Mouse (Mus musculus): Measurements from ENCODE around the gene Ccdc80. TPM values are rescaled to one million over a fixed set of nuclear protein-coding genes. Genes with fewer than 3 reads are reported as not detected.

Gene Ccdc80
- polyA plus RNA-seq, 2 experiments, result 3.7 to 6.8 TPM

GRCm38 (mm10) chr16:45159389-45159716, 66.2 kb downstream of the Ccdc80 start:
- WGBS (ENCODE audit: insufficient replicate concordance), result 2% methylated on average over 11 of the region's 11 CpGs
- no peaks in the 10 kb centered on the region for H3K36me3 ChIP-seq (replicated peaks; ENCODE audit: control insufficient read depth, insufficient read depth, low read depth)
- no peak for TF ChIP-seq CTCF (IDR thresholded peaks at IDR 0.05; ENCODE audit: low read depth)
- no peak for TF ChIP-seq EP300 (IDR thresholded peaks at IDR 0.05; ENCODE audit: low read depth)
- ATAC-seq (ENCODE audit: insufficient read depth), result no peak
- H3K27ac ChIP-seq, result peak overlapping the region; percentile 44; the same call in 1 of the 2 replicates
- peak in 1 of 3 experiments; percentile 9 for DNase-seq (ENCODE audit: low read depth in 3 of 3, low spot score in 3 of 3)
- peak overlapping the region; percentile 92 for H3K4me2 ChIP-seq (ENCODE audit: low read depth)
- H3K9me3 ChIP-seq (ENCODE audit: control insufficient read depth, low read length), result no peaks in the 10 kb centered on the region
- no peaks in the 10 kb centered on the region for H3K27me3 ChIP-seq (ENCODE audit: control insufficient read depth, insufficient read depth, low read length)
- peak overlapping the region; percentile 72 to 87 for H3K4me3 ChIP-seq (ENCODE audit: insufficient read depth in 1 of 2, low read depth in 2 of 2, low read length in 2 of 2)
- H3K4me1 ChIP-seq (replicated peaks; ENCODE audit: control insufficient read depth in 2 of 2, insufficient read depth in 2 of 2, low read length in 1 of 2), result peaks cover 8 to 13% of the 10 kb centered on the region in 2 experiments; a peak in 3 of 4 replicates
- H3K9ac ChIP-seq (replicated peaks), result peak overlapping the region; percentile 74

Other genes with a start within 250 kb of the Ccdc80 start
- not detected in 2 replicates for gene Cd200r2, start 226.3 kb upstream of the Ccdc80 start, polyA plus RNA-seq (2012; rRNA removed)
- not detected in 2 replicates for gene Cd200r2, start 226.3 kb upstream of the Ccdc80 start, polyA plus RNA-seq (2014; fragmentation: Nextera tagmentation; extraction: Ambion mirVana)
- gene Cd200r3, start 149.7 kb upstream of the Ccdc80 start, polyA plus RNA-seq (2012; rRNA removed), result 0.38 and 0.68 TPM in 2 replicates
- gene Cd200r3, start 149.7 kb upstream of the Ccdc80 start, polyA plus RNA-seq (2014; fragmentation: Nextera tagmentation; extraction: Ambion mirVana), result 0.98 and 1.2 TPM in 2 replicates
- gene Slc35a5, start 65.3 kb downstream of the Ccdc80 start, polyA plus RNA-seq (2012; rRNA removed), result 2.2 and 2.5 TPM in 2 replicates
- 4.2 and 5.5 TPM in 2 replicates for gene Slc35a5, start 65.3 kb downstream of the Ccdc80 start, polyA plus RNA-seq (2014; fragmentation: Nextera tagmentation; extraction: Ambion mirVana)
- 5.2 and 11.2 TPM in 2 replicates for gene Atg3, start 65.4 kb downstream of the Ccdc80 start, polyA plus RNA-seq (2012; rRNA removed)
- 18.1 TPM in 2 replicates for gene Atg3, start 65.4 kb downstream of the Ccdc80 start, polyA plus RNA-seq (2014; fragmentation: Nextera tagmentation; extraction: Ambion mirVana)
- 0.25 and 0.42 TPM in 2 replicates for gene Btla, start 130.9 kb downstream of the Ccdc80 start, polyA plus RNA-seq (2012; rRNA removed)
- 0.20 and 0.32 TPM in 2 replicates for gene Btla, start 130.9 kb downstream of the Ccdc80 start, polyA plus RNA-seq (2014; fragmentation: Nextera tagmentation; extraction: Ambion mirVana)